Mouse (Mus musculus): ENCODE results near the gene Slc34a3.

Gene Slc34a3

GRCm38 (mm10) chr2:25226864-25227263, 7.3 kb downstream of the Slc34a3 start:
- in situ Hi-C loops (cut with MboI; ENCODE audit: low sequenced_read_pairs), result no loop called here

- in situ Hi-C loops (cut with MboI; ENCODE audit: low sequenced_read_pairs), result no loop called here
Measured at GRCm38 (mm10) chr2:25225811-25226379, 8.3 kb downstream of the Slc34a3 start.

- in situ Hi-C loops (cut with MboI; ENCODE audit: low sequenced_read_pairs), result no loop called here
Measured at GRCm38 (mm10) chr2:25224766-25225752, 9.1 kb downstream of the Slc34a3 start.

GRCm38 (mm10) chr2:25224492-25224765, 9.7 kb downstream of the Slc34a3 start, which contains the start of gene Tubb4b:
Gene Tubb4b (minus strand): TSS chr2:25224702.
- in situ Hi-C loops (cut with MboI; ENCODE audit: low sequenced_read_pairs), result no loop called here

- in situ Hi-C loops (cut with MboI; ENCODE audit: low sequenced_read_pairs), result no loop called here
Measured at GRCm38 (mm10) chr2:25223681-25224491, 10.3 kb downstream of the Slc34a3 start.

- in situ Hi-C loops (cut with MboI; ENCODE audit: low sequenced_read_pairs), result no loop called here
Measured at GRCm38 (mm10) chr2:25221331-25221772, 12.8 kb downstream of the Slc34a3 start.

GRCm38 (mm10) chr2:25218445-25218844, 15.7 kb downstream of the Slc34a3 start, which contains the start of gene Fam166a:
Gene Fam166a (plus strand): TSS chr2:25218745.
- in situ Hi-C loops (cut with MboI; ENCODE audit: low sequenced_read_pairs), result no loop called here

GRCm38 (mm10) chr2:25217666-25218065, 16.5 kb downstream of the Slc34a3 start:
- in situ Hi-C loops (cut with MboI; ENCODE audit: low sequenced_read_pairs), result no loop called here

- in situ Hi-C loops (cut with MboI; ENCODE audit: low sequenced_read_pairs), result no loop called here
Measured at GRCm38 (mm10) chr2:25214444-25214843, 19.7 kb downstream of the Slc34a3 start, which contains the start of gene Stpg3. Gene Stpg3 (minus strand): TSS chr2:25214637.

- in situ Hi-C loops (cut with MboI; ENCODE audit: low sequenced_read_pairs), result no loop called here
Measured at GRCm38 (mm10) chr2:25213266-25213865, 20.8 kb downstream of the Slc34a3 start.

- in situ Hi-C loops (cut with MboI; ENCODE audit: low sequenced_read_pairs), result no loop called here
Measured at GRCm38 (mm10) chr2:25211121-25211670, 23.0 kb downstream of the Slc34a3 start, which contains the start of gene Nelfb. Gene Nelfb (minus strand): TSS chr2:25211489.

GRCm38 (mm10) chr2:25210686-25211085, 23.5 kb downstream of the Slc34a3 start:
- in situ Hi-C loops (cut with MboI; ENCODE audit: low sequenced_read_pairs), result no loop called here

- in situ Hi-C loops (cut with MboI; ENCODE audit: low sequenced_read_pairs), result no loop called here
Measured at GRCm38 (mm10) chr2:25207593-25207992, 26.6 kb downstream of the Slc34a3 start.

- in situ Hi-C loops (cut with MboI; ENCODE audit: low sequenced_read_pairs), result no loop called here
Measured at GRCm38 (mm10) chr2:25203631-25204214, 30.4 kb downstream of the Slc34a3 start.

- in situ Hi-C loops (cut with MboI; ENCODE audit: low sequenced_read_pairs), result no loop called here
Measured at GRCm38 (mm10) chr2:25200631-25201030, 33.5 kb downstream of the Slc34a3 start.

- in situ Hi-C loops (cut with MboI; ENCODE audit: low sequenced_read_pairs), result no loop called here
Measured at GRCm38 (mm10) chr2:25197946-25198345, 36.2 kb downstream of the Slc34a3 start.

GRCm38 (mm10) chr2:25197191-25197590, 37.0 kb downstream of the Slc34a3 start:
- in situ Hi-C loops (cut with MboI; ENCODE audit: low sequenced_read_pairs), result no loop called here

- in situ Hi-C loops (cut with MboI; ENCODE audit: low sequenced_read_pairs), result no loop called here
Measured at GRCm38 (mm10) chr2:25196172-25196954, 37.8 kb downstream of the Slc34a3 start, which contains the start of gene Tor4a. Gene Tor4a (minus strand): TSS chr2:25196886.

Measured in CH12F3 (cell line).